ENCODE assay signal across 14 mouse cellular contexts in genomic region chr1:164997660-164998059, GRCm38 (mm10).
A peak's percentile ranks its signal among the peaks of the same experiment; 100 is the strongest.
DNase-seq lines count a peak whose midpoint lies in the region; ATAC-seq and TF ChIP-seq lines count a peak whose summit lies in the region.
"Had no signal": no experiment of that assay in that cellular context is flagged by ENCODE, and none has a peak within 500 bp of the region (broad histone marks: within the 10 kb centered on the region; RNA-seq: fewer than 3 reads in every experiment).

No protein-coding gene starts in this region.

- H3K4me1 ChIP-seq in heart, embryonic 16.5 days (ENCODE audit: control insufficient read depth, insufficient read depth, low read length) = peaks cover 15% of the 10 kb centered on the region
- no peaks in the 10 kb centered on the region for H3K4me1 ChIP-seq in lung, embryonic 14.5 days (ENCODE audit: insufficient read depth)
- peaks cover 2% of the 10 kb centered on the region; the same call in 1 of the 2 replicates for H3K4me1 ChIP-seq in lung, adult 2 months (ENCODE audit: control insufficient read depth, insufficient read depth, low read length)
- H3K4me1 ChIP-seq in embryonic facial prominence, embryonic 14.5 days (ENCODE audit: control insufficient read depth, insufficient read depth, low read length) = peaks cover 11% of the 10 kb centered on the region; the same call in 1 of the 2 replicates

- ATAC-seq in heart, embryonic 16.5 days (replicated peaks; ENCODE audit: extremely low read depth, insufficient read depth, low FRiP score) = no peak
- ATAC-seq in lung, embryonic 14.5 days (ENCODE audit: insufficient read depth) = no peak
- ATAC-seq in embryonic facial prominence, embryonic 14.5 days (ENCODE audit: low read depth) = no peak
- ATAC-seq: forebrain, embryonic 16.5 days; intestine, embryonic 15.5 days had no signal

- H3K9me3 ChIP-seq in heart, embryonic 16.5 days (replicated peaks; ENCODE audit: control insufficient read depth, low read length) = no peaks in the 10 kb centered on the region
- H3K9me3 ChIP-seq in lung, embryonic 14.5 days (ENCODE audit: low read depth, low read length) = no peaks in the 10 kb centered on the region
- no peaks in the 10 kb centered on the region for H3K9me3 ChIP-seq in embryonic facial prominence, embryonic 14.5 days (ENCODE audit: control insufficient read depth, low read length)
- H3K9me3 ChIP-seq: intestine, embryonic 15.5 days had no signal

- WGBS in heart, embryonic 16.5 days = 37% methylated on average over 5 of the region's 5 CpGs
- WGBS in lung, embryonic 14.5 days = 41% methylated on average over 5 of the region's 5 CpGs
- WGBS in lung, adult 2 months = 29% methylated on average over 5 of the region's 5 CpGs
- 37% methylated on average over 5 of the region's 5 CpGs for WGBS in embryonic facial prominence, embryonic 14.5 days

- H3K27ac ChIP-seq in heart, embryonic 16.5 days (ENCODE audit: low read length) = peak overlapping the region; percentile 18; the same call in 1 of the 2 replicates
- H3K27ac ChIP-seq in lung, embryonic 14.5 days (ENCODE audit: low read depth) = no peak overlapping the region
- no peak overlapping the region for H3K27ac ChIP-seq in embryonic facial prominence, embryonic 14.5 days (replicated peaks; ENCODE audit: low read depth, low read length)
- H3K27ac ChIP-seq: intestine, embryonic 15.5 days; layer of hippocampus, adult 2 months had no signal

- no peak overlapping the region for H3K4me2 ChIP-seq in heart, embryonic 16.5 days (ENCODE audit: low read depth, low read length)
- no peak overlapping the region for H3K4me2 ChIP-seq in lung, embryonic 14.5 days
- H3K4me2 ChIP-seq in embryonic facial prominence, embryonic 14.5 days (ENCODE audit: low read depth, low read length) = no peak overlapping the region
- H3K4me2 ChIP-seq: intestine, embryonic 15.5 days; liver, embryonic 11.5 days had no signal

- TF ChIP-seq POLR2A in lung, adult 2 months (IDR thresholded peaks at IDR 0.05; ENCODE audit: borderline replicate concordance, extremely low read depth, low read depth, low read length) = no peak

- no peak for DNase-seq in heart, adult 11 months
- peak; percentile 4 for DNase-seq in lung, embryonic 14.5 days
- DNase-seq in lung, adult 2 months = no peak
- DNase-seq in Muller cell, postnatal 12 days (ENCODE audit: inconsistent ontology term) = peak; percentile 51
- DNase-seq in embryonic facial prominence, embryonic 14.5 days (ENCODE audit: low spot score) = peak; percentile 67
- DNase-seq in layer of hippocampus, adult 9-10 months (ENCODE audit: low spot score) = no peak
- DNase-seq: adrenal gland, adult 8-10 months had no signal

- H3K27me3 ChIP-seq in heart, embryonic 16.5 days (ENCODE audit: control insufficient read depth, insufficient read depth, low read length) = no peaks in the 10 kb centered on the region
- no peaks in the 10 kb centered on the region for H3K27me3 ChIP-seq in lung, embryonic 14.5 days (ENCODE audit: insufficient read depth, low read length)
- no peaks in the 10 kb centered on the region for H3K27me3 ChIP-seq in embryonic facial prominence, embryonic 14.5 days (replicated peaks; ENCODE audit: control insufficient read depth, insufficient read depth, low read length)
- H3K27me3 ChIP-seq: CH12.LX; intestine, embryonic 15.5 days had no signal

- no peak overlapping the region for H3K4me3 ChIP-seq in heart, embryonic 16.5 days (ENCODE audit: low read length)
- H3K4me3 ChIP-seq in lung, embryonic 14.5 days (ENCODE audit: low read depth, low read length) = no peak overlapping the region
- no peak overlapping the region for H3K4me3 ChIP-seq in lung, adult 2 months (replicated peaks; ENCODE audit: extremely low read depth, low read depth, low read length)
- no peak overlapping the region for H3K4me3 ChIP-seq in embryonic facial prominence, embryonic 14.5 days (ENCODE audit: low read depth, low read length)
- H3K4me3 ChIP-seq: intestine, embryonic 15.5 days; layer of hippocampus, adult 2 months; myocyte had no signal

- no peak overlapping the region for H3K9ac ChIP-seq in heart, embryonic 16.5 days (ENCODE audit: low read length)
- H3K9ac ChIP-seq in lung, embryonic 14.5 days = no peak overlapping the region
- no peak overlapping the region for H3K9ac ChIP-seq in embryonic facial prominence, embryonic 14.5 days (ENCODE audit: low read depth, low read length)
- H3K9ac ChIP-seq: intestine, embryonic 15.5 days had no signal

- no peaks in the 10 kb centered on the region for H3K36me3 ChIP-seq in heart, embryonic 16.5 days (ENCODE audit: control insufficient read depth, insufficient read depth)
- no peaks in the 10 kb centered on the region for H3K36me3 ChIP-seq in lung, embryonic 14.5 days (ENCODE audit: insufficient read depth)
- H3K36me3 ChIP-seq in embryonic facial prominence, embryonic 14.5 days (ENCODE audit: control insufficient read depth, insufficient read depth, low read length) = no peaks in the 10 kb centered on the region
- H3K36me3 ChIP-seq: intestine, embryonic 15.5 days had no signal

- no peak for TF ChIP-seq CTCF in lung, embryonic 14.5 days (IDR thresholded peaks at IDR 0.05; ENCODE audit: low read depth)
- no peak for TF ChIP-seq CTCF in lung, adult 2 months (IDR thresholded peaks at IDR 0.05; ENCODE audit: insufficient read depth, low read length)

Comparison
In these comparisons a context has a peak if more than half of its experiments do, and no peak if none do; other contexts are left out.
1. DNase-seq: peak in lung, embryonic 14.5 days (single experiment), Muller cell, postnatal 12 days (single experiment) and embryonic facial prominence, embryonic 14.5 days (single experiment); none in heart, adult 11 months (single experiment), lung, adult 2 months (single experiment) and layer of hippocampus, adult 9-10 months (single experiment).